Mouse (Mus musculus) intestine, embryonic 15.5 days (tissue): ENCODE data around the gene Rnf212. TPM values are rescaled to one million over a fixed set of nuclear protein-coding genes. Genes with fewer than 3 reads are reported as not detected.

Experiments
- ATAC-seq: fragments of 200-750 bp; cut with Nextera tagmentation; 2 replicates; pipeline ENCODE4 v1.8.0; 2017; ENCODE audit warnings: moderate TSS enrichment, moderate library complexity
- H3K27ac ChIP-seq: fragments of 300-500 bp; sonication (generic); 2 replicates; pipeline ENCODE4 v1.5.1; 2015; ENCODE audit warnings: mild to moderate bottlenecking, inconsistent platforms
- H3K27me3 ChIP-seq: fragments of 300-500 bp; sonication (generic); replicated peaks from 2 replicates; pipeline ENCODE4 v1.6.1; 2015; ENCODE audit warnings: inconsistent platforms
- H3K36me3 ChIP-seq: fragments of 300-500 bp; sonication (generic); 2 replicates; pipeline ENCODE4 v1.6.1; 2015; ENCODE audit warnings: inconsistent platforms
- H3K4me1 ChIP-seq: fragments of 300-500 bp; sonication (generic); replicated peaks from 2 replicates; pipeline ENCODE4 v1.6.1; 2015; ENCODE audit warnings: inconsistent platforms
- H3K4me2 ChIP-seq: fragments of 300-500 bp; sonication (generic); replicated peaks from 2 replicates; pipeline ENCODE4 v1.6.1; 2015; ENCODE audit warnings: mild to moderate bottlenecking, inconsistent platforms
- H3K4me3 ChIP-seq: fragments of 300-500 bp; sonication (generic); replicated peaks from 2 replicates; pipeline ENCODE4 v1.5.1; 2015; ENCODE audit warnings: inconsistent platforms
- H3K9ac ChIP-seq: fragments of 300-500 bp; sonication (generic); 2 replicates; pipeline ENCODE4 v1.6.1; 2015; ENCODE audit warnings: inconsistent platforms
- H3K9me3 ChIP-seq: fragments of 300-500 bp; sonication (generic); 2 replicates; pipeline ENCODE4 v1.6.1; 2016; ENCODE audit warnings: inconsistent platforms
- WGBS: fragments of 180-500 bp; shearing (Covaris S2); methylation state at CpG from one replicate; pipeline ENCODE4 v1.1.7; 2015; 5-methylcytosine and 5-hydroxymethylcytosine counted together
- polyA plus RNA-seq: library from polyadenylated mRNA; unstranded; fragments of >200 nt; fragmentation: Nextera tagmentation; extraction: Ambion mirVana; gene quantifications from 2 replicates; pipeline ENCODE4 v1.2.1, GENCODE M21; 2015

Gene Rnf212
- polyA plus RNA-seq, 1 experiment from 2014 or later: 0.16 TPM

DNA sequence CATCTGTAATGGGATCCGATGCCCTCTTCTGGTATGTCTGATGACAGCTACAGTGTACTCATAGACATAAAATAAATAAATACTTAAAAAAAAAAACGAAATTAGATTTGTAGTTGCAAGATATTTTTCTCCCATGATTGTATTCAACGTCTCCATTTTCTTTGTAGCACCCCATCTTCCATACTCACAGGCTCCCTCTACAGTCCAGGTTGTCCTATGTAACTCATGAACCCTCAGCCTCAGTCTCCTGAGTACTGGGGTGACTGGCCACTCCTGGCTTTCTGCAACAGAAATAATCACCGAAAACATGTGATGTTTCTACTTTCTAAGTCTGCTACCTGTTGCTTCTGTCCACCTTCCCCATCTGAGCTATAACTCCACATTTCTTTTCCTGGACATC lies 83.6 kb downstream of the Rnf212 start:
- H3K36me3 ChIP-seq: no peaks in the 10 kb centered on the region
- no peaks in the 10 kb centered on the region for H3K27me3 ChIP-seq
- no peak overlapping the region for H3K27ac ChIP-seq
- no peak for ATAC-seq
- no peaks in the 10 kb centered on the region for H3K9me3 ChIP-seq
- H3K4me2 ChIP-seq: no peak overlapping the region
- 73% methylated on average over 4 of the region's 4 CpGs for WGBS
- no peak overlapping the region for H3K9ac ChIP-seq
- H3K4me1 ChIP-seq: peaks cover 18% of the 10 kb centered on the region
- H3K4me3 ChIP-seq: no peak overlapping the region

DNA sequence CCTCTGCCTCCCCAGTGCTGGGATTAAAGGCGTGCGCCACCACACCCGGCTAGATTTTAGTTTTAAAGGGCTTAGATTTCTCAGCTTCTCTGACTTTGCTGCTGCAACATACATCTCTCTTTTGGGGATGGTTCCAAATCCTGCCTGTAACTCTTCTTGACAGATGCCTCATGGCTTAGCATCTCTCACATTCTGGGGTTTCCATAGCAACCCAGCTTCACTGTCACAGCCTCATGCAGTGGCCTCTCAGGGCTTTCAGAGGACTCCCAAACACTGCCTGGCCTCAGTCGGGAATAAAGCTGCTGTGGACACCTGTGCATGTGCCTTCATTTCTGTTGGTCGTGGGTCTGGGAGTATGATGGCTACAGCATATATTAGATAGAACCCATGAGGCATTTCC lies 85.7 kb downstream of the Rnf212 start:
- 75% methylated on average over 5 of the region's 5 CpGs for WGBS
- H3K27me3 ChIP-seq: no peaks in the 10 kb centered on the region
- no peak overlapping the region for H3K4me3 ChIP-seq

DNA sequence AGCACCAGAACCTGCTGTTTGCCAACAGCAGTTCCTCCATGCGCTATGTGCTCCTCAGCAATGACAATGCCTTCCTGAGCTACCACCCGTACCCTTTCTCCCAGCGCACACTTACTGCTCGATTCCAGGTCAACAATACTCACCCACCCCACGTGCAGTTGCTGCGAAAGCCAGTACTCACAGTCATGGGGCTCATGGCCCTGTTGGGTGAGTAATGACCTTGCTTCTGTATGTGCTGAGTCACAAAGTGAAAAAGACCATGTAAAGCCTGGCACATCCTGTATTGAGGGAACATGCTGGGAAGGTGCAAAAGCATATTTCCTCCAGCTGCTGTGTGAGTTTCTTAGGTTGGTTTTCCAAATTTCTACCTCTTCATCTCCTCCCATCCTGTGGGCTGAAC lies 93.9 kb downstream of the Rnf212 start:
- H3K36me3 ChIP-seq: no peaks in the 10 kb centered on the region
- no peak overlapping the region for H3K4me2 ChIP-seq
- H3K9me3 ChIP-seq: no peaks in the 10 kb centered on the region
- no peak overlapping the region for H3K4me3 ChIP-seq
- no peak overlapping the region for H3K9ac ChIP-seq
- WGBS: 91% methylated on average over 6 of the region's 6 CpGs
- no peaks in the 10 kb centered on the region for H3K27me3 ChIP-seq
- ATAC-seq: no peak
- H3K27ac ChIP-seq: no peak overlapping the region
- peaks cover 14% of the 10 kb centered on the region; the same call in 1 of the 2 replicates for H3K4me1 ChIP-seq

More for the DNA sequence above, 85.7 kb downstream of the Rnf212 start:
- Histone ChIP-seq H3K9me3 (no peaks in the 10 kb centered on the region), H3K27ac (no peak overlapping the region), H3K9ac (no peak overlapping the region), H3K36me3 (no peaks in the 10 kb centered on the region), H3K4me1 (peaks cover 10% of the 10 kb centered on the region; the same call in 1 of the 2 replicates), H3K4me2 (no peak overlapping the region)
- ATAC-seq: no peak

DNA sequence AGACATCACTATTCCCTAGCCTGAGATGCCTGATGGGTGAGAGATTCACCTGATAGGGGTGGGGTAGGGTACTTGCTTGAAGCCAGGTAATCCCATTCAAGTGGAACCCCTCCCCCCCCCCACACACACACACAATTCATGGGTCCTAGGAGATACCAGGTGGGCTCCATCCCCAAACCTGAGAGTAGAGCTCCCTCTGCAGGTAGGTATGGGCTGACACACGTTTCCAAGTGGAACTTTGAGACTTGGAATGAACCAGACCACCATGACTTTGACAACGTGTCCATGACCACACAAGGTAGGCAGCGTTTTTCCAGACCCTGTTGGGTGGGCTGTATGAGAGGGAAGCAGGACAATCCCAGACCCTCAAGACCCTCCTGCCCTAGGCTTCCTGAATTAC lies 94.9 kb downstream of the Rnf212 start:
- no peak for ATAC-seq
- Histone ChIP-seq H3K4me1 (peaks cover 14% of the 10 kb centered on the region; the same call in 1 of the 2 replicates), H3K4me2 (no peak overlapping the region), H3K9ac (no peak overlapping the region), H3K36me3 (no peaks in the 10 kb centered on the region), H3K27ac (no peak overlapping the region), H3K4me3 (no peak overlapping the region), H3K9me3 (no peaks in the 10 kb centered on the region), H3K27me3 (no peaks in the 10 kb centered on the region)
- WGBS: 55% methylated on average over 3 of the region's 3 CpGs

Other genes starting within 250 kb of the Rnf212 start
- gene Cplx1, start 225.0 kb downstream of the Rnf212 start, polyA plus RNA-seq: 3.0 and 3.3 TPM in 2 replicates
- gene Gak, start 145.2 kb downstream of the Rnf212 start, polyA plus RNA-seq: 63.4 and 70.1 TPM in 2 replicates
- gene Tmem175, start 145.2 kb downstream of the Rnf212 start, polyA plus RNA-seq: 23.4 and 27.1 TPM in 2 replicates
- gene Idua, start 114.7 kb downstream of the Rnf212 start, polyA plus RNA-seq: 12.0 and 12.8 TPM in 2 replicates
- gene Dgkq, start 105.3 kb downstream of the Rnf212 start, polyA plus RNA-seq: 11.1 and 11.2 TPM in 2 replicates
- gene Slc26a1, start 99.4 kb downstream of the Rnf212 start, polyA plus RNA-seq: 3.6 and 4.9 TPM in 2 replicates
- gene Fgfrl1, start 82.6 kb downstream of the Rnf212 start, polyA plus RNA-seq: 21.8 and 26.3 TPM in 2 replicates
- 0.90 and 4.5 TPM in 2 replicates for gene Tmed11, start 20.4 kb upstream of the Rnf212 start, polyA plus RNA-seq
- gene Vmn2r8, start 33.9 kb upstream of the Rnf212 start, polyA plus RNA-seq: not detected in 2 replicates
- gene Vmn2r9, start 77.6 kb upstream of the Rnf212 start, polyA plus RNA-seq: not detected in 2 replicates
- not detected in 2 replicates for gene Vmn2r10, start 231.5 kb upstream of the Rnf212 start, polyA plus RNA-seq